Comparison of ENCODE assay signal across 18 mouse cellular contexts in the genomic region with DNA sequence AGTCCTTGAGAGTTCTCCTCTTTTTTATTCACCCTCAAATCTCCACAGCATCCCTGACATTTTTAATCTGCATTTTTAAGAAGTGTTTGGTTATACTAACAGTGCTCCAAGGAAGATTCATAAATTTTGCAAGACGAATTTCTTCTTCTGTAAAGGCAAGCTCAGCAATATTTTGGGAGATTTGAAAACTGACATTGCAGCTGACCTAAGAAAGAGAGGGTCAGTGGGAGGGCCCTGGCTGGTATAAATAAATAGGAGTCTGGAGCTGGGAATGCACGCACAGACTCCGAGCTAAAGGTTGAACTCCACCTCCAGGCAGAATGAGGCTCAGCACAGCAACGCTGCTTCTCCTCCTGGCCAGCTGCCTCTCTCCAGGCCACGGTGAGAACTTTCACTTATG. TPM values are rescaled to one million over a fixed set of nuclear protein-coding genes. Genes with fewer than 3 reads are reported as not detected.
DNase-seq lines count a peak whose midpoint lies in the region; ATAC-seq and TF ChIP-seq lines count a peak whose summit lies in the region.
"Had no signal": no experiment of that assay in that cellular context is flagged by ENCODE, and none has a peak within 500 bp of the region (broad histone marks: within the 10 kb centered on the region; RNA-seq: fewer than 3 reads in every experiment).

A gene (plus strand): TSS at position 301 of the 400 bp plus-strand sequence.

- TF ChIP-seq POLR2A in CH12.LX (IDR thresholded peaks at IDR 0.05; ENCODE audit: low read depth, low read length) = no peak

- no peak within 1 kb of the TSS for H3K27ac ChIP-seq in lung, embryonic 14.5 days (ENCODE audit: low read depth)
- H3K27ac ChIP-seq in CH12.LX (ENCODE audit: insufficient read depth, low read depth) = no peak within 1 kb of the TSS
- no peak within 1 kb of the TSS; the same call in 1 of the 2 replicates for H3K27ac ChIP-seq in intestine, embryonic 14.5 days (ENCODE audit: low read depth)
- no peak within 1 kb of the TSS for H3K27ac ChIP-seq in stomach, embryonic 15.5 days
- H3K27ac ChIP-seq: embryonic facial prominence, embryonic 12.5 days; hindbrain, embryonic 15.5 days had no signal

- dilution Hi-C loops in CH12.LX (cut with MboI; ENCODE audit: extremely low pct_ligation_motif_present, extremely low pct_unique_long_range_greater_than_20kb, low sequenced_read_pairs) = no loop called here

- ATAC-seq in lung, embryonic 14.5 days (ENCODE audit: insufficient read depth) = no peak
- ATAC-seq in intestine, embryonic 14.5 days (replicated peaks; ENCODE audit: low FRiP score, low TSS enrichment, low read depth) = no peak
- ATAC-seq in stomach, embryonic 15.5 days (ENCODE audit: insufficient read depth, low FRiP score, low read depth) = no peak
- ATAC-seq in megakaryocyte-erythroid progenitor cell, adult 5-6 weeks (replicated peaks; ENCODE audit: low FRiP score, low TSS enrichment, poor library complexity, severe bottlenecking) = no peak
- ATAC-seq: forebrain, embryonic 16.5 days had no signal

- H3K79me2 ChIP-seq in CH12.LX (replicated peaks; ENCODE audit: control insufficient read depth, extremely low read depth, insufficient read depth, poor library complexity, severe bottlenecking) = no peaks in the 10 kb centered on the region

- in situ Hi-C loops in CH12.LX (cut with MboI; ENCODE audit: low pct_ligation_motif_present, low pct_unique_long_range_greater_than_20kb, low sequenced_read_pairs) = no loop called here

- no peak within 1 kb of the TSS for H3K4me2 ChIP-seq in lung, embryonic 14.5 days
- peak within 1 kb of the TSS; percentile 60 for H3K4me2 ChIP-seq in CH12.LX (ENCODE audit: insufficient read depth, low read depth, poor library complexity, severe bottlenecking)
- H3K4me2 ChIP-seq in intestine, embryonic 14.5 days (ENCODE audit: low read length) = peak within 1 kb of the TSS; percentile 3
- H3K4me2 ChIP-seq in stomach, embryonic 15.5 days = no peak within 1 kb of the TSS
- H3K4me2 ChIP-seq: embryonic facial prominence, embryonic 12.5 days; hindbrain, embryonic 15.5 days had no signal

- no peaks in the 10 kb centered on the region for H3K9me3 ChIP-seq in lung, embryonic 14.5 days (ENCODE audit: low read depth, low read length)
- no peaks in the 10 kb centered on the region for H3K9me3 ChIP-seq in CH12.LX (replicated peaks; ENCODE audit: low read length)
- H3K9me3 ChIP-seq in intestine, embryonic 14.5 days (ENCODE audit: control insufficient read depth, low read length) = no peaks in the 10 kb centered on the region
- H3K9me3 ChIP-seq in stomach, embryonic 15.5 days = no peaks in the 10 kb centered on the region
- H3K9me3 ChIP-seq: embryonic facial prominence, embryonic 12.5 days; G1E; hindbrain, embryonic 15.5 days had no signal

- H3K36me3 ChIP-seq in lung, embryonic 14.5 days (ENCODE audit: insufficient read depth) = no peaks in the 10 kb centered on the region
- H3K36me3 ChIP-seq in CH12.LX (replicated peaks in 1 of 2; ENCODE audit: control insufficient read depth in 1 of 2, insufficient read depth in 1 of 2, low read length in 1 of 2) = no peaks in the 10 kb centered on the region
- no peaks in the 10 kb centered on the region for H3K36me3 ChIP-seq in intestine, embryonic 14.5 days (ENCODE audit: control insufficient read depth, insufficient read depth, low read length)
- no peaks in the 10 kb centered on the region for H3K36me3 ChIP-seq in stomach, embryonic 15.5 days
- H3K36me3 ChIP-seq: embryonic facial prominence, embryonic 12.5 days; G1E; hindbrain, embryonic 15.5 days had no signal

- 11% methylated on average over 5 of the region's 5 CpGs for WGBS in lung, embryonic 14.5 days
- 9% methylated on average over 5 of the region's 5 CpGs for whole genome bisulfite sequencing in intestine, embryonic 14.5 days
- WGBS in stomach, embryonic 15.5 days = 19% methylated on average over 5 of the region's 5 CpGs

- H3K9ac ChIP-seq in lung, embryonic 14.5 days = no peak within 1 kb of the TSS
- H3K9ac ChIP-seq in CH12.LX (ENCODE audit: insufficient read depth, low read depth) = no peak within 1 kb of the TSS
- H3K9ac ChIP-seq in intestine, embryonic 14.5 days (ENCODE audit: low read length) = no peak within 1 kb of the TSS
- H3K9ac ChIP-seq in stomach, embryonic 15.5 days = no peak within 1 kb of the TSS
- H3K9ac ChIP-seq: embryonic facial prominence, embryonic 12.5 days; hindbrain, embryonic 15.5 days had no signal

- H3K27me3 ChIP-seq in lung, embryonic 14.5 days (ENCODE audit: insufficient read depth, low read length) = no peaks in the 10 kb centered on the region
- H3K27me3 ChIP-seq in CH12.LX (replicated peaks) = no peaks in the 10 kb centered on the region
- H3K27me3 ChIP-seq in intestine, embryonic 14.5 days (replicated peaks; ENCODE audit: control insufficient read depth, insufficient read depth, low read length) = no peaks in the 10 kb centered on the region
- H3K27me3 ChIP-seq in stomach, embryonic 15.5 days (replicated peaks) = no peaks in the 10 kb centered on the region
- H3K27me3 ChIP-seq: embryonic facial prominence, embryonic 12.5 days; hindbrain, embryonic 15.5 days had no signal

- TF ChIP-seq CTCF in lung, embryonic 14.5 days (IDR thresholded peaks at IDR 0.05; ENCODE audit: low read depth) = no peak
- TF ChIP-seq CTCF in CH12.LX (conservative IDR thresholded peaks at IDR 0.05 in 1 of 2, IDR thresholded peaks at IDR 0.05 in 1 of 2; ENCODE audit: low read depth in 2 of 2, low read length in 2 of 2) = no peak

- peak; percentile 23 for DNase-seq in lung, embryonic 14.5 days
- no peak for DNase-seq in lung, postnatal 10 days
- DNase-seq in CH12.LX (ENCODE audit: extremely low read depth) = no peak
- no peak for DNase-seq in intestine, embryonic 14.5 days (ENCODE audit: low spot score)
- no peak for DNase-seq in frontal cortex, postnatal 10 days (ENCODE audit: low spot score in 2 of 2)
- DNase-seq: adrenal gland, adult 8-10 months; adrenal gland, postnatal 36 days; cerebellum, adult 8-10 months; cerebellum, postnatal 14 days; gastrocnemius, postnatal 14 days had no signal

- H3K4me1 ChIP-seq in lung, embryonic 14.5 days (ENCODE audit: insufficient read depth) = no peaks in the 10 kb centered on the region
- H3K4me1 ChIP-seq in CH12.LX (ENCODE audit: control insufficient read depth in 1 of 2, insufficient read depth in 2 of 2) = no peaks in the 10 kb centered on the region
- H3K4me1 ChIP-seq in intestine, embryonic 14.5 days (replicated peaks; ENCODE audit: control insufficient read depth, insufficient read depth, low read length) = peaks cover 7% of the 10 kb centered on the region; the same call in 1 of the 2 replicates
- H3K4me1 ChIP-seq in stomach, embryonic 15.5 days = no peaks in the 10 kb centered on the region
- H3K4me1 ChIP-seq: embryonic facial prominence, embryonic 12.5 days; hindbrain, embryonic 15.5 days had no signal

- H3K4me3 ChIP-seq in lung, embryonic 14.5 days (ENCODE audit: low read depth, low read length) = no peak within 1 kb of the TSS
- no peak within 1 kb of the TSS for H3K4me3 ChIP-seq in CH12.LX (replicated peaks in 1 of 3; ENCODE audit: low read depth in 2 of 3, low read length in 2 of 3, poor library complexity in 1 of 3)
- no peak within 1 kb of the TSS for H3K4me3 ChIP-seq in intestine, embryonic 14.5 days (ENCODE audit: low read depth, low read length)
- no peak within 1 kb of the TSS for H3K4me3 ChIP-seq in stomach, embryonic 15.5 days (replicated peaks)
- H3K4me3 ChIP-seq: embryonic facial prominence, embryonic 12.5 days; hindbrain, embryonic 15.5 days had no signal

- no peak for TF ChIP-seq RAD21 in CH12.LX (IDR thresholded peaks at IDR 0.05; ENCODE audit: low read depth, low read length)

- no peak for TF ChIP-seq EP300 in CH12.LX (IDR thresholded peaks at IDR 0.05; ENCODE audit: low read length)

TF ChIP-seq in CH12.LX, 34 proteins besides CTCF, POLR2A, EP300 and RAD21:
- TF ChIP-seq TCF12 (IDR thresholded peaks at IDR 0.05; ENCODE audit: low read depth, low read length) (no peak), ELF1 (IDR thresholded peaks at IDR 0.05; ENCODE audit: low read depth, low read length) (no peak), MEF2A (IDR thresholded peaks at IDR 0.05; ENCODE audit: borderline replicate concordance, low read depth, low read length) (no peak), HCFC1 (IDR thresholded peaks at IDR 0.05; ENCODE audit: low read depth, low read length) (no peak)

RNA-seq across cellular contexts. Expression of the gene that starts here (rescaled TPM):
- polyA plus RNA-seq in lung, embryonic 14.5 days (2014; fragmentation: Nextera tagmentation; extraction: Ambion mirVana) = 2.4 and 2.7 TPM in 2 replicates
- total RNA-seq in CH12.LX (2012; rRNA removed) (not detected in 2 replicates), CH12.LX (2014; rRNA removed) (not detected in 2 replicates)
- polyA plus RNA-seq in CH12.LX (2012; ENCODE audit: insufficient read length, low read depth) = not detected in 2 replicates
- 42.9 and 43.7 TPM in 2 replicates for polyA plus RNA-seq in intestine, embryonic 14.5 days (2014; fragmentation: Nextera tagmentation; extraction: Ambion mirVana)
- polyA plus RNA-seq in stomach, embryonic 15.5 days (2015; fragmentation: Nextera tagmentation; extraction: Ambion mirVana) = 29.7 and 31.9 TPM in 2 replicates
- not detected in 2 replicates for total RNA-seq in megakaryocyte-erythroid progenitor cell, adult 5-6 weeks (2014; fragmentation: Nextera tagmentation)
- not detected in 2 replicates for total RNA-seq in megakaryocyte-erythroid progenitor cell, adult 5-6 weeks (2017)
- total RNA-seq: common myeloid progenitor, adult 5-6 weeks; G1E; gastrocnemius, postnatal 14 days had no signal
- polyA plus RNA-seq: forebrain, embryonic 16.5 days; frontal cortex, adult 2 months; G1E had no signal

Comparison
In these comparisons a context has a peak if more than half of its experiments do, and no peak if none do; other contexts are left out.
1. H3K4me2 ChIP-seq: peak in CH12.LX (single experiment) and intestine, embryonic 14.5 days (single experiment); none in lung, embryonic 14.5 days (single experiment) and stomach, embryonic 15.5 days (single experiment).